Mouse (Mus musculus) midbrain, embryonic 14.5 days (tissue): ENCODE data around the gene Sat2. TPM values are rescaled to one million over a fixed set of nuclear protein-coding genes. Genes with fewer than 3 reads are reported as not detected.

Source experiments
- ATAC-seq: fragments of 200-750 bp; cut with Nextera tagmentation; 2 replicates; pipeline ENCODE4 v1.8.0; 2017; ENCODE audit warnings: moderate number of reproducible peaks, moderate library complexity; ENCODE audit not compliant: low FRiP score, low TSS enrichment
- DNase-seq: peaks from one replicate; pipeline ENCODE4 v3.0.0-alpha.2; 2015
- H3K27ac ChIP-seq: fragments of 300-500 bp; sonication (generic); replicated peaks from 2 replicates; pipeline ENCODE4 v1.5.1; 2014; ENCODE audit warnings: mild to moderate bottlenecking, low read depth, low read length, moderate library complexity
- H3K27me3 ChIP-seq: fragments of 300-500 bp; sonication (generic); 2 replicates; pipeline ENCODE4 v1.6.1; 2014; ENCODE audit warnings: low read length, control low read depth, mixed read lengths; ENCODE audit not compliant: control insufficient read depth, insufficient read depth
- H3K36me3 ChIP-seq: fragments of 300-500 bp; sonication (generic); 2 replicates; pipeline ENCODE4 v1.6.1; 2014; ENCODE audit warnings: low read length, control low read depth; ENCODE audit not compliant: control insufficient read depth, insufficient read depth
- H3K4me1 ChIP-seq: fragments of 300-500 bp; sonication (generic); 2 replicates; pipeline ENCODE4 v1.6.1; 2014; ENCODE audit warnings: mild to moderate bottlenecking, antibody characterized with exemption, low read length, control low read depth; ENCODE audit not compliant: control insufficient read depth, insufficient read depth
- H3K4me2 ChIP-seq: fragments of 300-500 bp; sonication (generic); 2 replicates; pipeline ENCODE4 v1.6.1; 2014; ENCODE audit warnings: mild to moderate bottlenecking, low read length, moderate library complexity
- H3K4me3 ChIP-seq: fragments of 300-500 bp; sonication (generic); replicated peaks from 2 replicates; pipeline ENCODE4 v1.5.1; 2014; ENCODE audit warnings: low read depth, low read length
- H3K9ac ChIP-seq: fragments of 300-500 bp; sonication (generic); replicated peaks from 2 replicates; pipeline ENCODE4 v1.6.1; 2014; ENCODE audit warnings: mild to moderate bottlenecking, low read length, moderate library complexity
- H3K9me3 ChIP-seq: fragments of 300-500 bp; sonication (generic); 2 replicates; pipeline ENCODE4 v1.6.1; 2016; ENCODE audit warnings: low read length, control low read depth, mixed read lengths; ENCODE audit not compliant: control insufficient read depth
- WGBS: fragments of 180-500 bp; shearing (Covaris S2); extraction: QIAGEN DNeasy Blood & Tissue Kit; methylation state at CpG from one replicate; pipeline ENCODE4 v1.1.7; 2014; 5-methylcytosine and 5-hydroxymethylcytosine counted together
- polyA plus RNA-seq: library from polyadenylated mRNA; unstranded; fragments of >200 nt; fragmentation: Nextera tagmentation; extraction: Ambion mirVana; gene quantifications from 2 replicates; pipeline ENCODE4 v1.2.1, GENCODE M21; 2014

Sat2 gene
- polyA plus RNA-seq, 1 experiment from 2014 or later, result 21.6 TPM

DNA sequence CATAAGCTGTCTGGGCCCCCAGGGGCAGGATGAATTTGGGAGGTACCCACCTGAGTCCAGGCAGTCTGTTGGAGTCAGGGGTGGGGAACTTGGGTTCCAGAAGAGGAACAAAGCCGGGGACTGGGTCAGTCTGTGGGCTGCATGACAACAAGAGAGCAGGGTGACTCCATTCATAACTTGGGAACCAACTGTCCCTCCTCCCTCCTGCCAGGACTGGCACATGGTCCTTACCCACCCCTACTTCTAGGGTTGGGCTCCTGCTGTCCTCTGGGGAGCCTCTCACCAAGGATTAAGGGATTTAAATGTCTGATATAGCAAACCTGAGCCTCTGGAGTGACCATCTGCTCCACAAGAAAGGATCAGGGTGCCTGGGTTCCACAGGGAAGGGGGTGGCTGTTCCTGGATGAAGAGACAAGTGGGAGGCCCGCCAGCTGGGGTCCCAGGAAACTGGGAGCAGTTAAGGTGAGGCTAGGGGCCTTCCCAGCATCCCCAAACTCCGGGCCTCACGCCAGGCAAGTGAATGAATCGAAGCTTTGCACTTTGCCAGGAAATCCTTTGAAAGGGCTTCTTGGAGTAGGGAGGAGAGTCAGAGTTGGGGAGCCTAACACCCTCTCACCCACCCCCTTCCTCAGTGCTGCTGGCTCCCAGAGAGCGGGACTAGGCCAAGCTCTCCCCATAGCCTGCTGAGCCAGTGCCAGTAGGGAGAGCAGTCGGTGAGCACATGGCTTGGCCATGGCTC, 29.8 kb upstream of the Sat2 start:
- Histone ChIP-seq H3K9me3 (no peaks in the 10 kb centered on the region), H3K9ac (no peak overlapping the region), H3K27me3 (no peaks in the 10 kb centered on the region), H3K36me3 (peaks cover 49% of the 10 kb centered on the region), H3K4me3 (no peak overlapping the region), H3K4me1 (no peaks in the 10 kb centered on the region), H3K27ac (0 out of 2 replicates have a peak overlapping the region, but pooled peaks have one; percentile 26), H3K4me2 (no peak overlapping the region)
- no peak for ATAC-seq
- peak; percentile 61 for DNase-seq
- 62% methylated on average over 7 of the region's 7 CpGs for WGBS

DNA sequence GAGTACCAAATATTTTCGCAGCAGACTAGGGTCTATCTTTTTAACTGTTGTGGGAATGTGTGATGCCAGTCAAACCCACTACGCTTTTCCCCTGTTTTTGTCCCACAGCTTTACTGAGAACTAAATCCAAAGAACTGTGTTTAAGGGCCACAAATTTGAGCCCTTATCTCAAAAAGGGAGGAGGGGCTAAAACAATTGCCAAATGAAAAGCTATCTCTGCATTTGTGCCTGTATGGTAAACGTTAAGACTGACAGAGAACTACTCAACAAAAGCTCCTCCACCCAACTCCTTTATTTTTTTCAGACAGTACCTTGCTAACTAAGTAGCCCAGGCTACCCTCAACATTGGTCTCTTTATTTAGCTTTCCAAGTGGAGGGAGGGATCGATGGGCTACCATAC, 29.0 kb upstream of the Sat2 start:
- Histone ChIP-seq H3K9ac (no peak overlapping the region), H3K4me1 (no peaks in the 10 kb centered on the region), H3K4me2 (no peak overlapping the region), H3K4me3 (no peak overlapping the region), H3K27me3 (no peaks in the 10 kb centered on the region), H3K9me3 (no peaks in the 10 kb centered on the region), H3K27ac (no peak overlapping the region), H3K36me3 (peaks cover 42% of the 10 kb centered on the region)
- 93% methylated on average over 4 of the region's 4 CpGs for WGBS
- no peak for ATAC-seq
- DNase-seq, result no peak

- WGBS, result 98% methylated on average over 6 of the region's 6 CpGs
- no peaks in the 10 kb centered on the region for H3K9me3 ChIP-seq
- no peak overlapping the region for H3K9ac ChIP-seq
- ATAC-seq (no peak), DNase-seq (no peak)
- no peak overlapping the region for H3K4me2 ChIP-seq
- H3K27me3 ChIP-seq, result no peaks in the 10 kb centered on the region
- no peak overlapping the region for H3K27ac ChIP-seq
- H3K4me1 ChIP-seq, result no peaks in the 10 kb centered on the region
- no peak overlapping the region for H3K4me3 ChIP-seq
- H3K36me3 ChIP-seq, result peaks cover 24% of the 10 kb centered on the region
Observed at GRCm38 (mm10) chr11:69594853-69595252, 27.0 kb upstream of the Sat2 start.

DNA sequence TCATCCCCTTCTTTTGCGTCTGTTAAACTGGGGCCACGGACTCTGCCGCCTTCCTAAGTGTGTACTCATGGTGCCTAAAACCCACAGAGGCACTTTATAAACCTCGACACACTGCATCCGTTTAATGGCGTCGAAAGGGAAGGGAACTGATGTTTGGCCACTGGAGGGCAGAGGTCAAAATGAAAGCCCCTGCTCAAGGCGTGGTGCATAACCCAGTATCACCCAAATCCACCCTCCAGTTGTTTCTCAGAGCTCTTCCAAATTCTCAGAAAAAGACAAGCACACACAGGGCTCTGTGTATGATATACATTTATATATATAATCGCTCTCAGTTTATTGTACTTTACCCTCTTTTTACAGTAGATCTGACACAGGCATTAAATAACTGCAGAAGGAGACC, 22.4 kb upstream of the Sat2 start:
- Histone ChIP-seq H3K27me3 (no peaks in the 10 kb centered on the region), H3K9me3 (no peaks in the 10 kb centered on the region), H3K36me3 (peaks cover 20% of the 10 kb centered on the region), H3K4me3 (no peak overlapping the region), H3K4me2 (no peak overlapping the region), H3K9ac (no peak overlapping the region; the same call in 1 of the 2 replicates), H3K27ac (0 out of 2 replicates have a peak overlapping the region, but pooled peaks have one; percentile 37), H3K4me1 (peaks cover 20% of the 10 kb centered on the region)
- WGBS, result 9% methylated on average over 9 of the region's 9 CpGs
- DNase-seq, result no peak
- ATAC-seq, result no peak

GRCm38 (mm10) chr11:69600098-69600497, 21.7 kb upstream of the Sat2 start:
- no peak overlapping the region for H3K4me2 ChIP-seq
- WGBS, result 9% methylated on average over 6 of the region's 6 CpGs
- H3K4me1 ChIP-seq, result peaks cover 25% of the 10 kb centered on the region
- DNase-seq (peak; percentile 69), ATAC-seq (no peak)
- no peak overlapping the region for H3K9ac ChIP-seq
- H3K36me3 ChIP-seq, result peaks cover 17% of the 10 kb centered on the region
- H3K9me3 ChIP-seq, result no peaks in the 10 kb centered on the region
- H3K4me3 ChIP-seq, result no peak overlapping the region
- 0 out of 2 replicates have a peak overlapping the region, but pooled peaks have one; percentile 22 for H3K27ac ChIP-seq
- H3K27me3 ChIP-seq, result no peaks in the 10 kb centered on the region

- Histone ChIP-seq H3K27ac (no peak overlapping the region), H3K27me3 (no peaks in the 10 kb centered on the region), H3K4me2 (no peak overlapping the region), H3K4me3 (no peak overlapping the region), H3K4me1 (peaks cover 30% of the 10 kb centered on the region), H3K9me3 (no peaks in the 10 kb centered on the region), H3K36me3 (peaks cover 17% of the 10 kb centered on the region), H3K9ac (no peak overlapping the region)
- DNase-seq (no peak), ATAC-seq (no peak)
- WGBS, result 88% methylated on average over 3 of the region's 3 CpGs
Observed at GRCm38 (mm10) chr11:69601768-69602167, 20.1 kb upstream of the Sat2 start.

DNA sequence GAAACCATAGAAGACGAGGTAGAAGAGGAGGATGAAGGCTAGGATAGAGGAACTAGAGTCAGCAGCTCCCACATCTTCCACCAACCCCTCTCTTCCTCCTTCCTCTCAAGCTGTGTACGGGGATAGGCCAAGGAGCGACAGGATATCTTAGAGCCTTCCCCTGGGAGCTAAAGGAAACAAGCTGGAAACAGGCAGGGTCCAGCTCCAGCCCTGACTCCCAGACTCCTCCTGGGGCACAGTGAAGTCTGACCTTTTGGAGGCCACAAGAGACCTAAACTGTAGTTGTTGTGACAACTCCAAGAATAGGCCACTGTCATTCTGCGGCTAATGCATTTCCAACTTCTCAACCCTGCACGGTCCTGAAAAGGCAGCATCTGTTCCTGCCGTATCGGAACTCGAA, 18.3 kb upstream of the Sat2 start:
- no peaks in the 10 kb centered on the region for H3K9me3 ChIP-seq
- H3K4me2 ChIP-seq, result peak overlapping the region; percentile 98
- peaks cover 17% of the 10 kb centered on the region for H3K36me3 ChIP-seq
- DNase-seq (no peak), ATAC-seq (no peak)
- H3K9ac ChIP-seq, result no peak overlapping the region
- 87% methylated on average over 8 of the region's 8 CpGs for WGBS
- 0 out of 2 replicates have a peak overlapping the region, but pooled peaks have one; percentile 3 for H3K4me3 ChIP-seq
- no peak overlapping the region for H3K27ac ChIP-seq
- peaks cover 30% of the 10 kb centered on the region for H3K4me1 ChIP-seq
- H3K27me3 ChIP-seq, result no peaks in the 10 kb centered on the region

GRCm38 (mm10) chr11:69604347-69604746, 17.5 kb upstream of the Sat2 start:
- peak overlapping the region; percentile 98 for H3K4me2 ChIP-seq
- 45% methylated on average over 3 of the region's 3 CpGs for WGBS
- H3K27me3 ChIP-seq, result no peaks in the 10 kb centered on the region
- no peaks in the 10 kb centered on the region for H3K9me3 ChIP-seq
- H3K36me3 ChIP-seq, result peaks cover 14% of the 10 kb centered on the region; the same call in 1 of the 2 replicates
- peak overlapping the region; percentile 74 for H3K4me3 ChIP-seq
- H3K4me1 ChIP-seq, result peaks cover 30% of the 10 kb centered on the region
- ATAC-seq (peak; percentile 43; the same call in 1 of the 2 replicates), DNase-seq (peak; percentile 23)
- peak overlapping the region; percentile 75 for H3K27ac ChIP-seq
- peak overlapping the region; percentile 80 for H3K9ac ChIP-seq
